Mouse (Mus musculus): ENCODE results near the gene Auts2.

The Auts2 gene

GRCm38 (mm10) chr5:132391831-132392763 lies 151.0 kb downstream of the Auts2 start:
- DNase-seq (ENCODE audit: low spot score in 2 of 2), result no peak

DNA sequence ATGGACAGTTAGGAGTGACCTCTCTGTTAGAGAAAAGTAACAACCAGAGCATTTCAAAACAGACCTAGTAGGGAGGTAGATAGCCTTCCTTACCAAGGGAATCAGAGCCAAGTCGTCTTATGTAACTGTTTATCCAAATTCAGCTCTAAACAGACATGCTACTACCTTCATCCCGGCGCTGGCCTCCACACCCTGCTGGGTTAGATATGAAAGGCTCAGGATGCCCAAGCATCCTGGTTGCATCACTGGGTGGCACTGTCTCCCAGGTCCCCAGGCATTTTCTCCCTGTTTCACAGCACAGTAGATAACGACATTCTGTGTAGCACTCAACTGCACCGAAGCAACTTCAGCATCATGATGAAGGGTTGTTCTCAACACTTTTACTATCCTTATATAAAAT lies 154.4 kb downstream of the Auts2 start:
- no peak for DNase-seq (ENCODE audit: low spot score in 2 of 2)

DNA sequence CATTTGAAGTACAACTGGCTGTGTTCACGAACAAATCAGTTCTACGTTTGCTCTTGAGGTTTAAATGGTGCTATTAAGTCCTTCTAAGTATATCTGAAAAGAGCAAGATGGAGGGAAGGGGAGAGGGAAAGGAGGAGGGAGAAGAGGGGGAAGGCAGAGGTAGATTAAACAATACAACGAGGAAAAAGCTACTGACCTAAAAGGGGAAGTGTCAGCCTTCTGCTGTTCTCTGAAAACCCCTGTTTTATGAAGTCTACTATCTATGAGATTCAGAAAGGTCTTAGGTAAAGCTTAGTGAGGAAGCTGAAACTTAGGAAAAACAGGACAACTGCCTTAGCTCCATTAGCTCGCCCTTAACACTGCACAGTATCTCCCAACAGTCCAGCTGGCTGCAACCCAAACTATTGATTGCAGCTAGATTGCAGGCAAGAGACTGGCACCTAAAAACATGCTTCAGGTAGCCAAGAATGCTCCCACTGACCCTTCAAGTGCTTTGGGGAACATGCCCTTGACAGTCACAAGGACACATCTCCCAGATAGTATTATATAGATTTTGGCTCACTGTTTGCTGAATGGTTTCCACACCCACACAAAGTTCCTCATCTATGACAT lies 157.8 kb downstream of the Auts2 start:
- DNase-seq (ENCODE audit: low spot score in 2 of 2), result no peak

- no peak for DNase-seq (ENCODE audit: low spot score in 2 of 2)
Measured at GRCm38 (mm10) chr5:132380261-132380660, 162.9 kb downstream of the Auts2 start.

DNA sequence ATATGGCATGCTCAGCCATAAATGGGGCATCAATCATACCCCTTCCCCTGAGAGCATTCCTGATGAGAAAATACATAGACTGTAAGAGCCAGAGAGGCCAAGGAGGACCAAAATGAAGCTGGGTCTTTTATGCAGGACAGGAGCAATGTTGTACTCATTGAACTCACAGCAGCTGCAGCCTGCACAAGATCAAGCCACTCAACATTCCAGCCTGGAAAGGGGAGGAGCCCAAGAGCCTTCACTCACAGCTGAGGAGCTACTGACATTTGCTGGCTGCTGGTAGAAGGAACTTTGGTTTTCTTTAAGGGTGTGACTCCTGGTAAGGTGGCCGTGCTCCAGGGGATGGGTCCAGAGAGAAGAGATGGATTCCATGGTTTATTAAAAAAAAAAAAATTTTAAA lies 164.2 kb downstream of the Auts2 start:
- no peak for DNase-seq (ENCODE audit: low spot score in 2 of 2)

GRCm38 (mm10) chr5:132375130-132375529 lies 168.0 kb downstream of the Auts2 start:
- DNase-seq (ENCODE audit: low spot score in 2 of 2), result no peak

DNA sequence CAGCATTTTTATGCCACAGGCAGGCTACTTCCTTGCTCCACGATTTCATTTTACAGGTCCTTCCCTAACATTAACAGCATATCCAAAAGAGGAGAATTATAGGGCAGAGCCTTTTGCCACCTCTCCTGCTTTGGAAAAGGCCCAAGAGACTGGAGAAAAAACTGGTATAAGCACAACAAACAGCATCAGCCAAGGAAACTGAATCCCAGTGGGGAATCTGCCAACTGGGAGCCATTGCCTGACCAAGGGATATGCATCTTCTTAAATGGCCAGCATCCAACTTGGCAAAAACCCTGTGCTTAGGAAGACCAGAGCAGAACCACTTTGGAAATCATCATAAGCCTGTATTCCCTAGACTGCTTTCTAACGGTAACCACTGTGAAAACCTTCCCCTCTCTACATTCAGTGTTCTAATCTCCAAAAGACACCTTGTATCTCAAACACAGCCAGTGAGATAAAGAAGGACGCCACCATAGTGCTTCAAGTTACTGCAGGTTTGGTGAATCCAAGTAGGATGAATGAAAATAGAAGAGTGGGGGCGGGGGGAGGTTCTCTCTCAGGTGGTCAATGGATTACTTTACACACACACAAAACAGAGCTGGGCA lies 169.6 kb downstream of the Auts2 start:
- no peak for DNase-seq (ENCODE audit: low spot score in 2 of 2)

- DNase-seq (ENCODE audit: low spot score in 2 of 2), result no peak
Measured at GRCm38 (mm10) chr5:132372605-132373004, 170.5 kb downstream of the Auts2 start.

DNA sequence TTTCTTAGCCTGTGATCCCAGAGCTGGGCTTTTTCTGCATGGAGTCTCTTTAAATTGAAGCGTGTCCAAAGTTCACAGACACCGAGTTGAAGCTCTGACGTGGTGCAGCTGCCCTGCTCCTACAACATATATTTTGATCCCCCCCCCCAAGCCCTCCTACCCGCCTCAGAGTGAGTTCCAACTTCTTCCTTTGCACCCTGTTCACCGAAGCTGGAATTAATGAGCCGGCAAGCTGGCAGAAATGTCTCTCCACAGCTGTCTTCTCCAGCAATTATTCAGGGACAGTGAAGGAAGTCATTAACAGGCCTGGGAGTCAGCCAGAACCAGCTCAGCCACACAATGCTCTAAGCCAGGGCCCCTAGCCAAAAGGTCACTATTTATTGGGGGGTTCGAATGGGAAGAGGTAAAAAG lies 174.5 kb downstream of the Auts2 start:
- peak; percentile 30 to 37 for DNase-seq (ENCODE audit: low spot score in 2 of 2)

- no peak for DNase-seq (ENCODE audit: low spot score in 2 of 2)
Measured at GRCm38 (mm10) chr5:132361276-132361675, 181.9 kb downstream of the Auts2 start.

GRCm38 (mm10) chr5:132357726-132358125 lies 185.4 kb downstream of the Auts2 start:
- DNase-seq (ENCODE audit: low spot score in 2 of 2), result no peak

- no peak for DNase-seq (ENCODE audit: low spot score in 2 of 2)
Measured at GRCm38 (mm10) chr5:132355935-132356334, 187.2 kb downstream of the Auts2 start.

- no peak for DNase-seq (ENCODE audit: low spot score in 2 of 2)
Measured at GRCm38 (mm10) chr5:132352437-132352836, 190.7 kb downstream of the Auts2 start.

DNA sequence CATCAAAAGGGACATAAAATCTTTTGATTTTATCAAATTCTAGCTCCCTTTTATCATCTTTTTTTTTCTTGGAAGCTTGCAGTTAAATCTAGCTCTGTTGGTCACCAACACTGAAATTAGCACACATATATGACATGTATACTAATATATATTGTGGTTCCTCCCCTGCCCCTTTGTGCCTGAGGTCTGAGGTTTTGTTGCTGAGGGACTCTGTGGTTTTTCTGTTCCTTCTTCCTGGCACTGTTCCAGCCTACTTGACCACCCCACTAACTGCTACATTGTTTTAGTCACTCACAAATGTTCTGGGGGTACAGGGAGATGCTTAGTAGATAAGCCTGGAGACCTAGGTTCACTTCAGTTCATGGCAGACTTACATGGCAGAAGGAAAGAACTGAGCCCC lies 192.0 kb downstream of the Auts2 start:
- no peak for DNase-seq (ENCODE audit: low spot score in 2 of 2)

- DNase-seq (ENCODE audit: low spot score in 2 of 2), result no peak
Measured at GRCm38 (mm10) chr5:132341315-132341714, 201.8 kb downstream of the Auts2 start.

- peak in 1 of 2 experiments; percentile 36 for DNase-seq (ENCODE audit: low spot score in 2 of 2)
Measured at GRCm38 (mm10) chr5:132337677-132338076, 205.5 kb downstream of the Auts2 start.

DNA sequence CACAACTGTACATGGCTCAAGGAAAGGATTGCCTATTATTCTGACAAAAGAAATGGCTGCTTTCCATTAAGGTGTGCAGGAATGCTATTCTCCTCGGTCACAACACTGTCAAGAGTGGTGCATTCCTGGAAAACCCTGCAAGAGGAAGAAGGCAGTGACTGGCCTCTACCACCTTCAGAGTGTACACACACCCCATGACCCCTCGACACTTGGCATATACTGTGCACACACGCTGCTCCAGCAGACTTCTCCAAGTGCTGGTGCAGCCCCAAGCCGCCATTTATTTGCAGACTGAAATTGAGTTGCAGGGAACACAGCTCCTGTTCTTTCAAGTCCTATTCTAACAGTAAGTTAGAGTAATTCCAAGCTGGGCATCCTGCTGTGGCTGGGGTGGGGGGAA lies 207.4 kb downstream of the Auts2 start:
- DNase-seq (ENCODE audit: low spot score in 2 of 2), result no peak

DNA sequence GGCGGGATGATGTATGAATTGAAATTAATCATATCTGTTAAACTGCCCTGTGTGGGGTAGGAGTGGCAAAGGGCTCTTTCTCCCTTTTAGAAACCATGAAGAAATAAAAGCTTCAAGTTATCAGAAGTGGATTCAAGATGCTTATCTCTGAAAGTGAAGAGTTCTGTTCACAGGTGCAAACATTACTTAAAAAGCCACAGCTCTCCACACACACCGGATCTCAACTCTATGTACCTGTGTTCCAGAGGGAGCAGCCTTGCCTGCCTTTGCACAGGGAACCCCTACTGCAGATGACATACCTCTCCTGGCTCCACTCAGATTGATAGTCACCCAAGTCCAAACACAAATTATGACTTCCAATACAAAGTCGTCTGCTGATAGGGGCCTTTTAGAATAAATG lies 208.3 kb downstream of the Auts2 start:
- DNase-seq (ENCODE audit: low spot score in 2 of 2), result no peak

GRCm38 (mm10) chr5:132333744-132334143 lies 209.4 kb downstream of the Auts2 start:
- DNase-seq (ENCODE audit: low spot score in 2 of 2), result no peak

DNA sequence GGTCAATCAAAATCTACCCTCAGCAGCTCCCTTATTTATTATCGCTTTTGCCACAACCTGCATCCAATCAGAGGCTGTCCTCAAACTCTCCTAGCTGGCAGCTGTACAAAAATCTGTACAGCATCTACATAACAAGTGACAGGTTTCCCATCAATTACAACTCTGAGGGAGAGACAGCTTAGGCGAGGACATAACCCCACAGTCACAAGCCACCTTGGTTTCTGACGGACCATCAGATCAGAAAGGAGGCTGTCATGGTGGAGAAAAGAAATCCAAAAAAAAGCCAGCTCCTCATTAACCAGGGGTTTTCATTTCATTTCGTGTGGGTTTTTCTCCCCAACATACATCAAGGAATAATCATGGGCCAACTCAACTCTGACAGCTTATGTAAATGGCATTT lies 210.6 kb downstream of the Auts2 start:
- DNase-seq (ENCODE audit: low spot score in 2 of 2), result no peak

DNA sequence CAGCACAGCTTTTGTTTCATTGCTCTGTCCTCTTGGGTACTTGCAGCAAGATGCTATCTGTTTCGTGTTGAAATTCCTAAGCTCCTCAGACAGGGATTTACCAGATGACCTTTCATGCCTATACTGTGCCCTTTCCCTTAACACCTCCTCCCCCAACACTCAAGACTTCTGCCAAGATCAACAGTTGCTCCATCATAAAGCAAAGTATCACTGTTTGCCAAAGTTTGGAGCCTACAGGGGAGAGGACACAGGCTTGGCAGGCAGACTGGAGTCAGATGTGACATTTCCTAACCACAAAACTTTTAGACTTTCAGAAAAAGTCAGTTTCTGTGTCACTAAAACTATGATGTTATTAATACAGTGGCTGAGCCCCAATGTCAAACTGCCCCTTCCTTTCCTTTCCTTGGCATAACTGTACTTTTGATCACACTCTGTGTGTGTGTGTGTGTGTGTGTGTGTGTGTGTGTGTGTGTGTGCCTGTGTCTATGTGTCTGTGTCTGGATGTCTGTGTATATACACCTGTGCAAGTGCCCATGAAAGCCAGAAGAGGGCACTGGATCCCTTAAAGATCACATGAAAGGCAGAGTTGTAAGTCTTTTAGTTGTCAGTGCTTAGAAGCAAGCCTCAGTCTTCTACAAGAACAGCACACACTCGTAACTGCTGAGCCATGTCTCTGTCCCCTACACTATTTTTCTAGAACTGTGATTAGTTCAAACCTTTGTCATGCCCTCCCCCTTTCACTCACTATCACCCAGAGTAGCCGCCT lies 213.8 kb downstream of the Auts2 start:
- DNase-seq (ENCODE audit: low spot score in 2 of 2), result no peak

Data from heart, adult 9 months (tissue).